Mouse (Mus musculus): ENCODE results near the gene Kdm2b.
A peak's percentile ranks its signal among the peaks of the same experiment; 100 is the strongest.

DNA sequence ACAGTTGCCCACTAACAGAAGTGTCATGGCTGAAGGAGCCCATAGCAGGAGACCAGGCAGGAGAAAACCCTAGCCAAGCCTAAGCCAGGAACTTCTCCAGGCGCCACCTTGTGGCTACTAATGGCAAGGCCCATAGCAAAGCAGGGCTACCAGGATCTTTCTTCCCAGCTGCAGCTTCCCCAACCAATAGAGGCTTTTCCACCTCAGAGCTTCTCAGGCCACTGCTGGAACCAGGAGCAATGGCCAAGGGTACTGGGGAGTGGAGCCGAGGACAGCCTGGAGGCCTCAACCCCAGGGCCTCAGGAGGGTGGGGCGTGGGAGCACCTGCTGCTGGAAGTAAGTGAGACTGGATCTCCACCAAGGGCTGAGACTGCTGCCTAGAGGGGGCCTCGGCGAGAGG is 108.3 kb downstream of the Kdm2b start:
- TF ChIP-seq CTCF (IDR thresholded peaks at IDR 0.05; ENCODE audit: extremely low read depth, insufficient read depth, insufficient read length, insufficient replicate concordance) (peak; percentile 70; the same call in 1 of the 2 replicates), POLR2A (IDR thresholded peaks at IDR 0.05; ENCODE audit: low read depth, low read length) (no peak)

Measured in spleen, adult 2 months (tissue).